Mouse (Mus musculus): ENCODE measurements around the gene Polr3gl.

The Polr3gl gene

DNA sequence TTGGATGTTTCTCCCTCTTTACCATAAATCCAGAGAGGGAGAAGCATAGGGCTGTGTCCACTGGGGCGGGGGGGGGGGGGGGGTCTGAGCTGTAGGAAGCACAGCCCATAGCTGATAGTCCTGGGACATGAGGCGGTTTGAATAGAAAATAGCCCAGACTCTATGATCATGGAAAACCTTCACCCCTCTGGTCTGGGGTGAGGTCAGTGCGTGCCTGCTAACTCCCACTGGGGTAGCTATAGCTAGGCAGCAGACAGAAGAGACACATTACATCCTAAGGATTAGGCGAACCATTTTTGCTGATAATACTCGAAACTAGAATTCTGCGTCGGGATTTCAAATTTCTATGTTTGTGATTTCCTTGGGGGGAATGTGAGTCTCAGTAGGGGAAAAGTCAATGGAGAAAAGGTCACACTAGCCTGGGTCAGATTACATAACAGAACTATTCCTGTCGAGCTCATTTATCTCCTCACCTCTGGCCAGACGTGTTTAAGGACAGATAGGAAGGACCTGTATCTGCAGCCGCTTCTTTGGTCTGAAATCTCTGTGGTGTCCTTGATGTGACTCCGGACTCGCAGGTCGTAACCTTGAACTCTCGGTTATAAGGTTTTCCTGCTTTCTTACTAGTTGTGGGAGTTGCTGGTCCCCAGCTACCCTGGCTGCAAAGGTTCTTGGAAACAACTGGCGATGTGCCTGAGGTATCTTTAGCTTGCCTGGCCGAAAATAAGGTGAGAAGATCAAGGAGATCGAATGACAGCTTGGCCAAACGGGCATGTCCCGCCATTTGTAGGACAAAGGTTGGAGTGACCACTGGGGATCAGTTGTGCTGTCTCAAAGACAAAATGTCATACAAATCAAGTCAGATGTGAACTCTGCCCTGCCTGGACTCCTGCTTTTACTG is 20.1 kb downstream of the Polr3gl start:
- CTCF ChIA-PET = interaction anchor here (0.6 kb wide), 1 partner anchor 103 kb away, joined by 3 read pairs; no protein-coding TSS in a partner anchor

DNA sequence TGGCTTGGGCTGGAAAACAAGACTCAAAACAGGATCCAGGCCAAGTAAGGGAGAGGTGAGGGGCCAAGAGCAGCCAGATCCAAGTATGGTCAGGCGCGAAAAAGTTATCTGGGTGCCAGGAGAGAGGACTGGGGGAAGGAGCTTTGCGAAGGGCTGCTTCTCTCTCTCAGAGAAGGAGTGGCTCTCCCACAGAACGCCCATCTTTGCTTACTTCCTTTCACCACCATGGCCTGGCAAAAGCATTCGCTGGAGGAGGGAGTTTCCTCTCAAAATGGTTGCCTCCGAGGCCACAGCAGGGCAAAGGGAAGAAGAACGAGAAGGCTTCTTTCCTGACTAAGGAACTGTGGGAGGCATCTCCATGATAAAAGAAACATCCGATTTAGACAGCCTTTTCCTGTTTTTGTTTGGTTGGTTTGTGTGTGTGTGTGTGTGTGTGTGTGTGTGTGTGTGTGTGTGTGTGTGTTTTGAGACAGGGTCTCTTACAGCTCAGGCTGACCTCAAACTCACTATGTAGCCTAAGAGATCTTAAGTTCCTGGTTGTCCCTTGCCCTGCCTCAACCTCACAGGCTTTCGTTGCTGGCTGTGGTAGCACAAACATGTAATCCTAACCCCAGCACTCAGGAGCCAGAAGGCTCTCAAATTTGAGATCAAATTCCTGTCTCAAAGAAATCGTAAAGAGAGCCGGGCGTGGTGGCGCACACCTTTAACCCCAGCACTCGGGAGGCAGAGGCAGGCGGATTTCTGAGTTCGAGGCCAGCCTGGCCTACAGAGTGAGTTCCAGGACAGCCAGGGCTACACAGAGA is 21.9 kb downstream of the Polr3gl start:
- CTCF ChIA-PET = interaction anchor here (0.5 kb wide), 1 partner anchor 22 kb away, joined by 11 read pairs; the partner anchor contains the start of gene Polr3gl

DNA sequence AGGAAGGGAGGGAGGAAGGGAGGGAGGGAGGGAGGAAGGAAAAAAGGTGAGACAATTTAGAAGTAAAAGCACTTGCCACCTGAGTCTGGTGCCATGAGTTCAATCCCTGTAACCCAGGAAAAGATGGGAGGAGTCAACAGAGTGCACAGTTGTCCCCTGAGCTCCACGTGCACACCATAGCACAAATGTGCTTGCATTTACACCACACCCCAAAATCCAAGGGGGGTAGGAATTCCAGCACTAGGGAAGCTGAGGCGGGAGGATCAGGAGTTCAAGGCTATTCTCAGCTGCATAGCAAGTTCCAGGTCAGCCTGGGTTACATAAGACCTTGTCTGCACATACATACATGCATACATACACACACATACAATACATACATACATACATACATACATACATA is 22.6 kb downstream of the Polr3gl start:
- CTCF ChIA-PET = interaction anchor here (0.5 kb wide), 1 partner anchor 23 kb away, joined by 11 read pairs; the partner anchor contains the start of gene Polr3gl

DNA sequence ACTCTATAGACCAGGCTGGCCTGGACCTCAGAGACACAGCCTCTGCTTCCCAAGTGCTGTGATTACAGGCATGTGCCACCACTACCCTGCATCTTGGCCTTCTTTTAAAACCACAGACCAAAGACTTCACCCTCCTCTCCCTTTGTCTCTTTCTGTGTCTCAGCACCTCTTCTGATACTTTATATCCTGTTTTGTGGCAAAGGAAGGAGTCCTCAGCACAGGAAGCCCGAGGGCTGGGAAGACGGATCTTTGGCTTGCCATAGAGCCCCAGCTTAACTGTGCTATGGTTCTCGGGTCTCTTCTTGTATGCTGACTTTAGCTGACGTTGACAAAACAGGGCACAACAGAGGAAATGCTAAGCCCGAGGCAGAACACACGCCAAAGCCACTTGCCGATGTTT is 23.3 kb downstream of the Polr3gl start:
- CTCF ChIA-PET = no interaction called here

DNA sequence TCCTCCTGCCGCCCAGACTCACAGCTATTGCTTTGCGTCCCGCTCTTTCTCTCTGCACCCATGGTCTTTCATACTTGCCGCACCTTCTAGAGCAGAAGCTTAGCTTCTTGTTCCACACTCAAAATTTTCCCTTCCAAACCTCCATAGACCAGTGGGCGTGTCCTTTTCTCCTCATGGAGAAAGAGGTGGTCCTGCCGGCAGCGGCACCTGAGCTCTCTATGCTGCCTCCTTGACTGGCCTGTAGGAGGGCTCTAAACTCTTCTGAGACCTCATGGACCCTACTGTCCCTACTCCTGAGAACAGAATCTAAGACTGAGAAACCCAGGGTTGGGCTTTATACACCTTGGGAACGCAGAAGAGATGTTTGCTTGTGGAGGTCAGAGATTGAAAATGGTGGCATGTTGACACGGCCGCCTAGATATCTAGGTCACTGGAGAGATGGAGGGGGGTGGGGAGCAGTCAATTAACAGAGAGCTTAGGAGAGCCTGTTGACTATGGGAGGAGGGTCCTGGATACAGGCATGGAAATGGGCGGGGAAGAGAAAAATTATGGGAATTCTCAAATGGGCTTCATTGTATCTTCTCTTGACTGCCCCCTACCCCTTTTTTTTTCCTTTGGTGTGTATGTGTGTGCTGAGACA is 23.9 kb downstream of the Polr3gl start:
- CTCF ChIA-PET = no interaction called here

DNA sequence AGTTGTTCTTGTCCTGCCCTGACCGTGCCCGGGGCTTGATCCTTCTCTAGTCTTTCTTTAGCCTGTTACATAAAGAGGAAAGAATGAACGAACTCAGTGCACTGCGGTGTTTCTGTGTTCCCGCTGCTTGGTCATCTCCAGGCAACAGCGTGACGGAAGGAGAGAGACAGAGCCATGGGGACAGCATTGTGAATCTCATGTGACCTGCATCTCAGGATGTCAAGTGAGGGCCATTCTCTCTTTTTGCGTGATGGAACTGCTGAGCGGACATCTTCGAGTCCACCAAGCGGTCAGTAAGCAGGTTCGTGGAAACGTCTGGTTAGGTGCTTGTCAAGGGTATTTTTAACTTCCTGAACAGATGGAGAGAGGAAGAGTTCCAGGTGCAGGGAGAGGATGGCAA is 24.5 kb downstream of the Polr3gl start:
- CTCF ChIA-PET = no interaction called here

DNA sequence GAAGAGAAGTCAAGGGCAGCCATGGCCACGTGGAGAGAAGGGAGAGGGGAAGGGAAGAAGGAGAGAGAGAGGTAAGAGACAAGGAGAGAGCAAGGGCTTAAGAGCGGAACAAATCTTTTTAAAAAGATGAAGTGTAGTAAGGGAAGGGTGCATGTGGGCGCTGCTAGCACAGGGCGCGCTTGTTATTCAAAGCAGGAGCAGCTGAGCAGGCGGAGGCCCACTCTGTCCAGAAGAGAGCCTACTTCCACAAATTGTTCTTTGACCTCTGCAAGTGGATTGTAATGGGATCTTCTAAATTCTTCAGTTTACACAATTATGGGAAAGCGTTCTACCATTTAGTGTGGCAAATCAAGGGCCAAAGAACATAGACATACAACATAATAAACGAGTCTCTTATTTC is 25.4 kb downstream of the Polr3gl start:
- CTCF ChIA-PET = no interaction called here

DNA sequence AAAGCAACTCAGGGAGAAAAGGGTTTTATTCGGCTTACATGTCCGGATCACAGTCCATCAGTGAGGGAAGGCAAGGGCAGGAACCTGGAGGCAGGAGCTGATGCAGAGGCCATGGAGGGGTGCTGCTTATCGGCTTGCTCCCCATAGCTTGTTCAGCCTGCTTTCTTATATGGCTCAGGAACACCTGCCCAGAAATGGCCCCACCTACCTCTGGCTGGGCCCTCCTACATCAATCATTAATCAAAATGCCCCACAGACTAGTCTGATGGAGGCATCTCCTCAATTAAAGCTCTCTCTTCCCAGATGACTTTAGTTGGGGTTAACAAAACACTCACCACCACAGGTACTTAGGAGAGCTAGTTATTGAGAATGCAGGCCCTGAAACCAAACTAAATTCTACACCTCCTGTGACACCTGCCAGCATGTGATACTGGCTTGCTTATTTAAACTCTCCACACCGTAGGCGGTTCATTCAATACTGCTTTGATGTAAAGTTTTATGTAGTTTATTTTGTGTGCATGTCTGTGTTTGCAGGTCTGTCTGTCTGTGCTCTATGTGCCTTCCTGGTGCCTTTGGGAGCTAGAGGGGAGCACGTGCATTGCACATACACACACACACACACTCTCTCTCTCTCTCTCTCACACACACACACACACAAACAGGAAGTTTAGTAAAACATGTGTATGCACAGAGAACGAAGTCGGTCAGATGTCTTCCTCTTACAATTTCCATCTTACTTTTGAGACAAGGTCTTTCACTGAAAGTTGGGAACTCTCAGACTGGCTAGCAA is 27.1 kb downstream of the Polr3gl start:
- CTCF ChIA-PET = interaction anchor here (0.6 to 1.3 kb wide), 3 partner anchors 13 to 1244 kb away, joined by 3 to 10 read pairs (median 8); no protein-coding TSS in a partner anchor

DNA sequence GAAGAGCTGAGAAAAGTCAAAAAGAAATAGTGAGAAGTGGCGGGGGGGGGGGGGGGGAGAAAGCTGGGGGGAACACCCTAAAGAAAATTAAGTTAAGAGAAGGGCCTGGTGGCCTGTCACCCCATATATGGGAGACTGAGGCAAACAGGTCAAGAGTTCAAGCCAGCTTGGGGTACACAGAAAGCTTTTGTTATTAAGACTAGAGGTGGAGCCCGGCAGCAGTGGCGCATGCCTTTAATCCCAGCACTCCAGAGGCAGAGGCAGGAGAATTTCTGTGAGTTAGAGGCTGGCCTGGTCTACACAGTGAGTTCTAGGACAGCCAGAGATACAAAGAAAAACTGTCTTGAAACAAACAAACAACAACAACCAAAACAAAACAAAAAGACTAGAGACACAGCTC is 28.9 kb downstream of the Polr3gl start:
- CTCF ChIA-PET = interaction anchor here (0.6 kb wide), 1 partner anchor 285 kb away, joined by 7 read pairs; no protein-coding TSS in a partner anchor

DNA sequence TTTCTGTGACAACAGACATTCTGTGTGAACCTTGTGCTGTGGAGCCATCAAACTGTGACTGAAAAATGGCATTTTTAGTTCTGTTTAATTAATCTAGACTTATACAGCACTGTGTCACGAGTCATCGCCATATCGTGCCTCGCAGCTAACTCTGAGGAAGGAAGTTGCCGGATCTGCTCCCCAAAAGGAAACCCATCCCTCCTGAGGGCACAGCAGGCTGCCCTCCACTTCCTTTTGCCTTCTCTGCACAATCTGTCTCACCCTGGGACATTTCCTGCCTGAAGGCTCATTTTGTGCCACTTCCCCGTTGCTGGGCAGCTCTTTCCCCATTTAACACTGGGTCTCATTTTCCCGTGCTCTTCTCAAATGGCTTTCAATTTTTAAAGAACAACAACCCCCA is 29.3 kb downstream of the Polr3gl start:
- CTCF ChIA-PET = no interaction called here

DNA sequence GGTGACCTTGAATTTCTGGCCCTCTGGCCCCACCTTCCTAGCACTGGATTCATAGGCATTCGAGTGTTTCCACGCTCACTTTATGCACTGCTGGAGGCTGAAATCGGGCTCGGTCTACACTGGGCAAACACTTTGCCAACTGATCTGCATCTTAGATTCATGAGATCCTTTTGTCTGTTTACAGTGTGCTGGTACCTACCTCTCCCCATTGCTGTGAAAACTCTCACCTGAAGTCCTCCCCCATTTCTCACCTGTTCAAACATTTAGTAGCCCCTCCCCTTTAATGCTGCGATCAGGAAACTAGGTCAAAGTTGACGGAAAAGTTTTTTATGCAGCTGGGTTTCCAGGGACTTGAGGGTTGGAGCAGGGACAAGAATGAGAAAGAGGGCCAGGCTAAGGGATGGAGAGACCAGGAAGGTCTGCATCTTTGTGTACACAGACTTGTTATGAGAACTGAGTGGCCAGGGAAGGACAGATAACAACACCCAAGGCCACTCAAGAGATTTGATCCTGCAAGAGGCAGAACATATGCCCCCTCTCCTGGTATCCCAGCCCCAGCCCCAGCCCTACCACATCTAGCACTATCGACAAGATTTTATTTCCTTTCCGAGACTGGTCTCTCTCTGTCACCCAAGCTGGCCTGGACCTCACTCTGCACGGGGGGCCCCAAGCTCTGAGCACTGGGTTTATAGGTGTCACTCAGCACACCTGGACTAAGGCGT is 29.9 kb downstream of the Polr3gl start:
- CTCF ChIA-PET = no interaction called here

DNA sequence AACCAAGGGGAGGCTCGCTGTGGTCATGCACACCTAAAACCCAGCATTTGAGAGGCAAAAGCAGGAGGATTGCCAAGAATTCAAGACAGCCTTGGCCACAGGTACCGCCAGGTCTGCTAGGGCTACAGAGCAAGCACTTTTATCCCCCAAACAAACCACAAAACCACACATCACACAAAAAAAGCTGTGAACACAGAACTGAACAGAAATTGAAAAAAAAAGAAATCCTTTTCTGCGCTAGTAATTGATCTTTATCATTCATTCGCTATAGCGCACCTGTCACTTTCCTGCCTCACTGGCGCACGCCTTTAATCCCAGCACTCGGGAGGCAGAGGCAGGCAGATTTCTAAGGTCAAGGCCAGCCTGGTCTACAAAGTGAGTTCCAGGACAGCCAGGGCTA is 30.7 kb downstream of the Polr3gl start:
- CTCF ChIA-PET = interaction anchor here (0.6 to 1.3 kb wide), 2 partner anchors 13 to 14 kb away, joined by 5 read pairs; partner anchors contain the start of gene Gm16253

DNA sequence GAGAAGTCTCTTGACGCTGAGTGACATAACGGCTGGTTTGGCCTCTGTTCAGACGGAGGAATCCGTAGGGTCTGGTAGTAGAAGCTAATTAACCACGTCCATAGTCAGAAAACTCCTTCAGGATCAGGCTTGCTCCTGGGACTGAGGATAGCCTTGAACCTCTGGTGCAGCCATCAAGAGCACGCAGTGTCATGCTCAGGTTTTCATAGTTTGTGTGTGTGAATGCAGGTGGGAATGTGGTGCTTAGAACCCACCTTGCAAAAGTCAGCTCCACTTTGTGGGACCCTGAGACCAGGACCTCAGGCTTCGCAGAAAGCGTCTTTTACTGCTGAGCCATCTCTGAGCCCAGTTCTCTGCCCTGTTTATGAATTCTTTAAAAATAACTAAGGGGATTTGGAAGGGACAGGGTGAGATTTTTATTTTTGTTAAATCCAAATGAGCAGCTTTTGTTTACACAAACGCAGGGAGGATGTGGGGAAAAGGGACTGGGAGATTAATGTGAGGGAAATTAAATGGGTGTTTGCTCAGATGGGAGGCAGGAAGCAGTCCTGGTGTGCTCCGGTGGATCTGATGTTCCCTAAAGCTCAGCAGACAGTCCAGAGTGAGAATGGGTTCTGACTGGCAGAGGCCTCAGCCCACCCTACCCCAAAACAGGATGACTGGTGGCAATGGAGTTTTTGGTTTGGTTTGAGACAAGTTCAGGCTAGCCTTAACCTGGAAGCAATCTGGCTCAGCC is 31.9 kb downstream of the Polr3gl start:
- CTCF ChIA-PET = interaction anchor here (0.7 to 1.3 kb wide), 3 partner anchors 15 to 364 kb away, joined by 3 to 5 read pairs (median 3); partner anchors contain the start of gene Gm16253

DNA sequence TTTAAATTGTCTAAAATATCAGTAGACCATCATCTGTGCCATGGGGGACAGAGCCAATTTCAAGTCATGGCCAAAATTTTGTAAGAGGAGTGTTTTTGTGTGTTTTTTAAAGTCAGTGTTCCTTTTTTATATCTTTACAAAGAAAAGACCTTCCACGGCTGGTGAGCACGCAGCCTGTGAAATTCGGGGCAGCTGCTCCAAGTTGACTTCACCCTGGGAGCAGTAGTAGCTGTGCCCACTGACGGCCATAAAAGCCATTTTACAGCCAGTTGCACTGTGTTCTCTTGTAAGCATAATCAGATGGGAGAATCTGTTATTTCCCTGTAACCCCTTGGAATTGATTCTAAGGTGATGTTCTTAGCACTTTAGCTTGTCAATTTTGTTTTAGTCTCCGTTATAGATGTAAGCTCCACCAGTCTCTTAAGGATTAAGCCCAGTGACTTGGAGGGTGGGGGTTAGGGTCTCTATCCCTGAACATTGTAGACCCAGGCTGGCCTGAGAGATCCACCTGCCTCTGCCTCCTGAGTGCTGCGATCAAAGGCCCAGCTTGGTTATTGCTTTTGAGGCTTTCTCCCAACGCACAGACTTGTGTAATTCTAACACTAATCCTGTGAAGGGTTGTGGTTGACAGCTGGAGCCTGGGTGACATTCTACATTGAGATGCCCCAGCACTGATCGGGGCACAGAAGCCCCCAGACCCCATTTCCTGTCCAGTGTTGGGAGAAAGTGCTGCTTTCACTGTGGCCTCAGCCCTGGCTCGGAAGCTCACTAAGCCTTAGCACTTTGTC is 32.9 kb downstream of the Polr3gl start:
- CTCF ChIA-PET = interaction anchor here (0.8 kb wide), 1 partner anchor 69 kb away, joined by 3 read pairs; the partner anchor contains the start of gene Rbm8a

DNA sequence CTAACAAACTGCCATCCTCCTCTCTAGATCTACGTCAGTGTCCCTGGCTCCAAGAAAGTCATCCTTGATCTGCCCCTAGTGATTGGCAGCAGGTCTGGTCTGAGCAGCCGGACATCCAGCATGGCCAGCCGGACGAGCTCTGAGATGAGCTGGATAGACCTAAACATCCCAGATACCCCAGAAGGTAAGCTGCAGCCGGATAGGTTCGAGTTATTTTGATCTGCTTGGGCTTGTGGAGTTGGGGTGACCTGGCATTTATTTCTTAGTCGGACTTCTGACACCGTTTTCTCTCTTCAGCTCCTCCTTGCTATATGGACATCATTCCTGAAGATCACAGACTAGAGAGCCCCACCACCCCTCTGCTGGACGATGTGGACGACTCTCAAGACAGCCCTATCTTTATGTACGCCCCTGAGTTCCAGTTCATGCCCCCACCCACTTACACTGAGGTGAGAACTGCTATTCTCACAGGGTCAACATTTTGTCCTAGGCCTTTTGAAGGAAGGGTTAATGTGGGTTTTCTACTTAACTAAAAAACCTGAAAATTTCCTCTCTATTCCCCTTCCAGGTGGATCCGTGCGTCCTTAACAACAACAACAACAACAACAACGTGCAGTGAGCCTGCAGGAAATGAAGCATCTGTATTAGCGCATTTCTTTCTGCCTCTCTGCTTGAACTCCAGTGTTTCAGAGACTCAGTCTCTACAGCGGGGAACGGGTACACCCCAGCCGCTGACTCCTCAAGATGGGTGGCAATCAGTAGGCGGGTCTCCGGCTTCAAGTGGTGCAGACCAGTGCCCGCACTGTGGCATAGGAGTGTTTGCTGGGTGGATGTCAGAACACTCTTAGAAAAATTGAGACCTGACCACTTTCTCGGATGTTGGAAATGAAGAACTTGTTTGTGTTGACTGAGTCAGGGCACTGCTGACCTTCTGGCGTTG is 33.8 kb downstream of the Polr3gl start:
- CTCF ChIA-PET = no interaction called here

DNA sequence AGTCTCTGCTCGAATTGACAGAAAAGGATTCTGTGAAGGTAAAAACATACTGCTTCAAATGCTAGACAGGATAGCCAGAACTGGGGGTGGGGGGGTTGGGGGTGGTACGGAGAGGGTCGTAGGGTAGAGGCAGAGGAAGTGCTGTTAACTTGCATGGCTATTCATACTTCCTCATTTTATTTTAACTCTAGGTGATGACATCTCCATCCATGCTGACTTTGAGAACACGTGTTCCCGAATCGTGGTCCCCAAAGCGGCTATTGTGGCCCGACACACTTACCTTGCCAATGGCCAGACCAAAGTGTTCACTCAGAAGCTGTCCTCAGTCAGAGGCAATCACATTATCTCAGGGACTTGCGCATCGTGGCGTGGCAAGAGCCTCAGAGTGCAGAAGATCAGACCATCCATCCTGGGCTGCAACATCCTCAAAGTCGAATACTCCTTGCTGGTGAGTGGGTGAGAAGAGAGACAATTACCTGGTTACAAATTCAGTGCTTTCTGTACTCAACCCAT is 34.5 kb downstream of the Polr3gl start:
- CTCF ChIA-PET = interaction anchor here (0.5 kb wide), 1 partner anchor 70 kb away, joined by 3 read pairs; the partner anchor contains the start of gene Rbm8a

DNA sequence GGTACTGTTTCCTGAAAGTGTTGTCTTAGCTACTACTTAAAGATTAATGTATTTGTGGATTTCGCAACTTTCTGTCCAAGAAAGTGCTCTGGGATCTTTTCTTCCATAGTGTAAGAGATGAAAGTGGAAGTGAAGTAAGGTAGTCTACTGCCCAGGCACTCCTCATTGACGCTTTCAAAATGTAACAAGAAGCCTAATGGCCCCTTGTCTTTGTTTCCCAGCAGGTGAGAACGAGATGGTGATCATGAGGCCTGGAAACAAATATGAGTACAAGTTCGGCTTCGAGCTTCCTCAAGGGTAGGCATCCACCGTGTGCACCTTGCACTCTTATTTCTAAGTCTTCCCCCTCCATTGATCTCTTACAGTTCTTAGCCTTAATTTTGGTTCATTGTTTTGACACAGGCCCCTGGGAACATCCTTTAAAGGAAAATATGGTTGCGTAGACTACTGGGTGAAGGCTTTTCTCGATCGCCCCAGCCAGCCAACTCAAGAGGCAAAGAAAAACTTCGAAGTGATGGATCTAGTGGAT is 35.2 kb downstream of the Polr3gl start:
- CTCF ChIA-PET = interaction anchor here (0.5 to 1.2 kb wide), 2 partner anchors 18 to 71 kb away, joined by 3 to 4 read pairs; partner anchors contain the start of genes Gm16253 and Rbm8a

Measured in spleen, embryonic (tissue).